Mouse (Mus musculus) ES-Bruce4 (cell line): ENCODE measurements around the gene Chit1. TPM values are rescaled to one million over a fixed set of nuclear protein-coding genes. Genes with fewer than 3 reads are reported as not detected.

Experiments used
- H3K27ac ChIP-seq: 2 replicates; pipeline ENCODE4 v1.5.1; 2012; ENCODE audit warnings: low read length, inconsistent platforms; ENCODE audit not compliant: insufficient read depth
- H3K27me3 ChIP-seq: 2 replicates; pipeline ENCODE4 v1.6.1; 2012; ENCODE audit warnings: mild to moderate bottlenecking, low read length, inconsistent platforms; ENCODE audit not compliant: control insufficient read depth, poor library complexity, insufficient read depth, severe bottlenecking
- H3K36me3 ChIP-seq: 2 replicates; pipeline ENCODE4 v1.6.1; 2012; ENCODE audit warnings: inconsistent platforms, mild to moderate bottlenecking, low read length, moderate library complexity; ENCODE audit not compliant: control insufficient read depth, poor library complexity, insufficient read depth, severe bottlenecking
- H3K4me1 ChIP-seq: one replicate; pipeline ENCODE4 v1.8.1; 2011; ENCODE audit warnings: low read length; ENCODE audit not compliant: control insufficient read depth, insufficient read depth
- H3K4me3 ChIP-seq: 2 replicates; pipeline ENCODE4 v1.5.1; 2011; ENCODE audit warnings: low read depth, mild to moderate bottlenecking, low read length
- H3K9ac ChIP-seq: 2 replicates; pipeline ENCODE4 v1.6.1; 2012; ENCODE audit warnings: low read depth, mild to moderate bottlenecking, inconsistent platforms; ENCODE audit not compliant: poor library complexity, severe bottlenecking
- H3K9me3 ChIP-seq: replicated peaks from 2 replicates; pipeline ENCODE4 v1.6.1; 2012; ENCODE audit warnings: mild to moderate bottlenecking, low read length, inconsistent platforms; ENCODE audit not compliant: control insufficient read depth, poor library complexity, insufficient read depth, severe bottlenecking
- CTCF ChIP-seq: IDR thresholded peaks from one replicate; pipeline ENCODE4 v1.8.1; 2011; ENCODE audit warnings: low read depth, low read length
- EP300 ChIP-seq: IDR thresholded peaks from 2 replicates; pipeline ENCODE4 v1.6.1; 2011; ENCODE audit warnings: low read depth, low read length; ENCODE audit not compliant: insufficient read depth
- POLR2A ChIP-seq: IDR thresholded peaks from one replicate; pipeline ENCODE4 v1.8.1; 2011; ENCODE audit warnings: low read length; ENCODE audit not compliant: insufficient read depth
- polyA plus RNA-seq: library from polyadenylated mRNA; stranded (reverse); fragments of >200 nt; gene quantifications from 2 replicates; pipeline ENCODE4 v1.2.4, GENCODE M21; 2011; ENCODE audit warnings: low read depth; ENCODE audit not compliant: missing spikeins, insufficient read depth, insufficient read length

The Chit1 gene
- polyA plus RNA-seq, 1 experiment, result not detected

GRCm38 (mm10) chr1:134168985-134169697 lies 58.1 kb downstream of the Chit1 start:
- H3K4me1 ChIP-seq, result no peaks in the 10 kb centered on the region
- no peaks in the 10 kb centered on the region for H3K27me3 ChIP-seq
- no peaks in the 10 kb centered on the region for H3K36me3 ChIP-seq
- H3K27ac ChIP-seq, result no peak overlapping the region
- no peaks in the 10 kb centered on the region; the same call in 1 of the 2 replicates for H3K9me3 ChIP-seq
- TF ChIP-seq POLR2A (no peak), CTCF (no peak), EP300 (no peak)
- H3K9ac ChIP-seq, result no peak overlapping the region
- no peak overlapping the region for H3K4me3 ChIP-seq

DNA sequence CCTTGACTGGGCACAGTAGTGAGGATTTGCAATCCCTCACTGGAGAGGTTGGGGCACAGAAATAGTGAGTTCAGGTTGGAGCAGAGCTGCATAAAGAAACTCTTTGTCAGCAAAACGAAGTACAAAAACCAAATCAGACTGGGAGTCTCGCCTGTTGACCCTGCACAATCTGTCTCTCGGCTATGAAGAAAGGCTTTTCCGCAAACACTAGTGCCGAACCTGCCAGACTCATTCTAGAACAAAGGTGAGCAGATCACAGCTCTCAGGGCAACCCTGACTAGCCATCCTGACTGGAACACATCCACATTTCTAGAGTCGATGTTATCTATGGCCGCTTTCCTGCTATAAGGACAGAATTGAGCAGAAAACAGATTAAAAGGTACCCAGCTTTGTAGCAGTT lies 62.0 kb downstream of the Chit1 start:
- no peak overlapping the region for H3K4me3 ChIP-seq
- no peak overlapping the region for H3K27ac ChIP-seq
- no peaks in the 10 kb centered on the region for H3K27me3 ChIP-seq
- no peak for TF ChIP-seq EP300
- TF ChIP-seq POLR2A, result no peak
- no peak for TF ChIP-seq CTCF
- peaks cover 4% of the 10 kb centered on the region for H3K4me1 ChIP-seq
- H3K36me3 ChIP-seq, result no peaks in the 10 kb centered on the region
- no peak overlapping the region for H3K9ac ChIP-seq
- no peaks in the 10 kb centered on the region; the same call in 1 of the 2 replicates for H3K9me3 ChIP-seq

- no peak overlapping the region for H3K9ac ChIP-seq
- no peak overlapping the region for H3K27ac ChIP-seq
- H3K36me3 ChIP-seq, result no peaks in the 10 kb centered on the region
- H3K9me3 ChIP-seq, result no peaks in the 10 kb centered on the region
- TF ChIP-seq CTCF (no peak), EP300 (no peak), POLR2A (no peak)
- no peak overlapping the region for H3K4me3 ChIP-seq
- no peaks in the 10 kb centered on the region for H3K27me3 ChIP-seq
- H3K4me1 ChIP-seq, result peaks cover 4% of the 10 kb centered on the region
Measured at GRCm38 (mm10) chr1:134177976-134178375, 66.9 kb downstream of the Chit1 start.

DNA sequence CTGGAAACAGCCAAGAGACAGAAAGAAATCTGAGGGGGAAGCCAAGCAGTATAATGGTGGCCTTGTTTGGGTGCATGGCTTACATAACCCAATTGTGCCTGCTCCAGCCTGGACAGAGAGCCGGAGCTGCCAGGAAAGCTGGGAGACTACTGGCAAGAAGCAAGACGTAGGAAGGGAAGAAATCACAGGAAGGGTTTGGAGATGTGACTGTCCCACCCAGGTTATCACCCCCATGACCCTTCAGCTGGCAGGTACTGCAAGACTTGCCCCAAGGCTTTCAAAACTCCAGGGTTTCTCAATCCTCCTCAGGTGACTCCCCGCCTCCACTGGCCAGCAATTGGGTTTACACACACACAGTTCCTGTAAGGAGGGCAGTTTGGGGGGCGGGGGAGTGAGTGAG lies 71.0 kb downstream of the Chit1 start, which contains the start of gene Chil1:
Gene Chil1 (plus strand): TSS at position 152 of the 400 bp plus-strand sequence.
- no peak within 1 kb of the TSS for H3K9ac ChIP-seq
- no peak for TF ChIP-seq CTCF
- H3K27me3 ChIP-seq, result no peaks in the 10 kb centered on the region
- H3K4me3 ChIP-seq, result no peak within 1 kb of the TSS
- no peaks in the 10 kb centered on the region for H3K9me3 ChIP-seq
- H3K27ac ChIP-seq, result no peak within 1 kb of the TSS
- no peaks in the 10 kb centered on the region for H3K36me3 ChIP-seq
- H3K4me1 ChIP-seq, result peaks cover 2% of the 10 kb centered on the region

GRCm38 (mm10) chr1:134184089-134184488 lies 73.0 kb downstream of the Chit1 start:
- TF ChIP-seq EP300, result no peak
- no peak for TF ChIP-seq CTCF
- no peak for TF ChIP-seq POLR2A
- H3K4me3 ChIP-seq, result no peak overlapping the region

DNA sequence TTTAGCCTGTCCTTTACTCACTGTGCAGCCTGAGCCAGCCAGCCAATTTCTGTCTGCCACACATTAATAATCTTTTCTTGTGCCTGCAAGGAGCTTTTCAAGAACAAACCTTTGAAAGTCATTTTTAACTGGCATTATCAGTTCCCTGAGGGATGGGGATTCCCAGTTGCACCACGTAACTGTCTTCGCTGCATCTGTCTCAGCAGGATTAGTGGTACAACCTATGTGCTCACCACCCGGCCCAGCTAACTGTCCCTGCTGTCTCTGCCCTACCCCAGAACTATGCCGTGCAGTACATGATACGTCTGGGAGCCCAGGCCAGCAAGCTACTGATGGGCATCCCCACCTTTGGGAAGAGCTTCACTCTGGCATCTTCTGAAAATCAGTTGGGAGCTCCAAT lies 77.2 kb downstream of the Chit1 start:
- no peaks in the 10 kb centered on the region for H3K36me3 ChIP-seq
- H3K27ac ChIP-seq, result peak overlapping the region; percentile 51
- peaks cover 7% of the 10 kb centered on the region for H3K4me1 ChIP-seq
- H3K4me3 ChIP-seq, result no peak overlapping the region
- H3K9ac ChIP-seq, result no peak overlapping the region
- H3K9me3 ChIP-seq, result no peaks in the 10 kb centered on the region
- TF ChIP-seq EP300 (no peak), POLR2A (no peak), CTCF (no peak)
- no peaks in the 10 kb centered on the region for H3K27me3 ChIP-seq

More at GRCm38 (mm10) chr1:134184089-134184488, 73.0 kb downstream of the Chit1 start:
- no peaks in the 10 kb centered on the region for H3K36me3 ChIP-seq
- H3K9ac ChIP-seq, result no peak overlapping the region
- H3K27ac ChIP-seq, result no peak overlapping the region
- no peaks in the 10 kb centered on the region for H3K27me3 ChIP-seq
- H3K9me3 ChIP-seq, result no peaks in the 10 kb centered on the region
- H3K4me1 ChIP-seq, result peaks cover 2% of the 10 kb centered on the region
